Mouse (Mus musculus): ENCODE measurements around the gene Stat1. TPM values are rescaled to one million over a fixed set of nuclear protein-coding genes. Genes with fewer than 3 reads are reported as not detected.
A peak's percentile ranks its signal among the peaks of the same experiment; 100 is the strongest.

Gene Stat1
- polyA plus RNA-seq, 1 experiment: 40.8 TPM

DNA sequence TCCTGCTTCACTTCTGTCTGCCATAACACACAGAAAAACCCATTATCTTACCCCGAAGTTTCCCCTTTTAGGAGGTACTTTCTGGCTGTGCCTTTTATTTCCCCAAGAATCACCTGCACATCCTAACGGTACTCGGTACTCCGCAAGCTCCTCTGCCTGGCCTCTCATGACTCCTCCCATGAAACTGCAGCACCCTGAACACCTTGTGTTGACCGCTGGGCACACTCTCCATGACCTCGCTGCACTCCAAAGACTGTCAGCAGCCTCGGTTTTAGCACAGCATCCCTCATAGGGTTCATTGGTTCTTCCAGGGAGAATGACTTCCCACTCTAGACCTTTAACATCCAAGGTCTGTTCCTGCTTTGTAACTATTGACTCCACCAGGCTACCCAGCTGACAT is 51.5 kb downstream of the Stat1 start:
- TF ChIP-seq POLR2A (IDR thresholded peaks at IDR 0.05; ENCODE audit: low read depth, low read length): no peak
- no peak for TF ChIP-seq CTCF (conservative IDR thresholded peaks at IDR 0.05; ENCODE audit: insufficient read depth, insufficient read length, low read depth, low read length)
- H3K4me3 ChIP-seq (ENCODE audit: insufficient read depth, low read depth, low read length): no peak overlapping the region
- WGBS: 69% methylated on average over 7 of the region's 7 CpGs
- no peak for DNase-seq
- no peak overlapping the region for H3K27ac ChIP-seq (ENCODE audit: insufficient read depth, low read depth, low read length)
- H3K4me1 ChIP-seq (ENCODE audit: control insufficient read depth, insufficient read depth, low read length): peaks cover 7% of the 10 kb centered on the region; the same call in 1 of the 2 replicates
- H3K27me3 ChIP-seq (replicated peaks; ENCODE audit: control insufficient read depth, insufficient read depth, low read length): no peaks in the 10 kb centered on the region
- no peaks in the 10 kb centered on the region for H3K36me3 ChIP-seq (ENCODE audit: control insufficient read depth, insufficient read depth, low read length)

- 39% methylated on average over 8 of the region's 8 CpGs for WGBS
- Histone ChIP-seq H3K4me3 (ENCODE audit: insufficient read depth, low read depth, low read length) (no peak overlapping the region), H3K4me1 (ENCODE audit: control insufficient read depth, insufficient read depth, low read length) (peaks cover 7% of the 10 kb centered on the region; the same call in 1 of the 2 replicates), H3K27me3 (replicated peaks; ENCODE audit: control insufficient read depth, insufficient read depth, low read length) (no peaks in the 10 kb centered on the region), H3K36me3 (ENCODE audit: control insufficient read depth, insufficient read depth, low read length) (no peaks in the 10 kb centered on the region), H3K27ac (ENCODE audit: insufficient read depth, low read depth, low read length) (no peak overlapping the region)
- TF ChIP-seq POLR2A (IDR thresholded peaks at IDR 0.05; ENCODE audit: low read depth, low read length) (no peak), CTCF (conservative IDR thresholded peaks at IDR 0.05; ENCODE audit: insufficient read depth, insufficient read length, low read depth, low read length) (no peak)
- DNase-seq: no peak
These were observed 52.0 kb downstream of the Stat1 start for GRCm38 (mm10) chr1:52171271-52171670.

DNA sequence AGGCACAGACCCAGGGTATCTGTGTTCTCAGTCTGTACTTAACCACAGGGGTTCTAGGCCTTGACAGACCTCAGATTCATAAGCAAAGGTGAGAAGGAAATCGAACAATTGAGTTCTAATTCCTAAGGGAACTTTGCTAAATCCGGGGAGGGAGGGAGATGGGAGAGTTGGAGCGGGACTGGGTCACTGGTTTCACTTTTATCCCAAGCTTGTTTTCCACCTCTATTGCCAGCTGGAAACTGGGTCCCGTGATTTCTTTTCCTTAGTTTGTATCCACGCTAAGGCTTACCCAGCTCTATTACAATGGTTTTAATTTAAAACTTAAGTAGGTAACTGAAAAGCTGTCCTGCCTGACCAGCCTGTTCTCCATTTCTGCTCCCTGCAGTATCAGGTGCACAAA is 56.1 kb downstream of the Stat1 start:
- Histone ChIP-seq H3K27me3 (replicated peaks; ENCODE audit: control insufficient read depth, insufficient read depth, low read length) (no peaks in the 10 kb centered on the region), H3K36me3 (ENCODE audit: control insufficient read depth, insufficient read depth, low read length) (no peaks in the 10 kb centered on the region), H3K4me1 (ENCODE audit: control insufficient read depth, insufficient read depth, low read length) (peaks cover 11% of the 10 kb centered on the region; the same call in 1 of the 2 replicates), H3K27ac (ENCODE audit: insufficient read depth, low read depth, low read length) (no peak overlapping the region), H3K4me3 (ENCODE audit: insufficient read depth, low read depth, low read length) (no peak overlapping the region)
- no peak for DNase-seq
- TF ChIP-seq CTCF (conservative IDR thresholded peaks at IDR 0.05; ENCODE audit: insufficient read depth, insufficient read length, low read depth, low read length): no peak
- TF ChIP-seq POLR2A (IDR thresholded peaks at IDR 0.05; ENCODE audit: low read depth, low read length): no peak
- WGBS: 53% methylated on average over 5 of the region's 5 CpGs

DNA sequence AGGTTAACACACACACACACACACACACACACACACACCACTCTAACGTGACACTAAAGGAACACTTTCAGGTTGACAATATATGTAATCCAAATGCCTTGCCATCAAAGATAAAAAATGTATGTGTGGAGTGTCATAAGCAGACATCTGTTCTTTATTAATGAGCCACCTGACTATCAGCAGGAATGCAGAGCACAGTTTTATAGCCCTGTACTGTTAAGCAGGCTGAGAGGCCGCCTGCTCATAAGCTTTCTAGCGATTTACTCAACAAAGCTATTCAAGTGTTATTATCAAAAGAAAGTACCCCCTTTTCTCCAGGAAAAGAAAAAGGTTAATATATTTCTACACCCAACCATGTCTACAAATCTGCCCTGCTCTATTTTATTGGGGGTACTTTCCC is 56.7 kb downstream of the Stat1 start:
- peaks cover 11% of the 10 kb centered on the region; the same call in 1 of the 2 replicates for H3K4me1 ChIP-seq (ENCODE audit: control insufficient read depth, insufficient read depth, low read length)
- H3K27me3 ChIP-seq (replicated peaks; ENCODE audit: control insufficient read depth, insufficient read depth, low read length): no peaks in the 10 kb centered on the region
- H3K27ac ChIP-seq (ENCODE audit: insufficient read depth, low read depth, low read length): no peak overlapping the region
- DNase-seq: no peak
- WGBS: 70% methylated on average over 3 of the region's 3 CpGs
- no peak overlapping the region for H3K4me3 ChIP-seq (ENCODE audit: insufficient read depth, low read depth, low read length)
- TF ChIP-seq CTCF (conservative IDR thresholded peaks at IDR 0.05; ENCODE audit: insufficient read depth, insufficient read length, low read depth, low read length) (no peak), POLR2A (IDR thresholded peaks at IDR 0.05; ENCODE audit: low read depth, low read length) (no peak)
- no peaks in the 10 kb centered on the region for H3K36me3 ChIP-seq (ENCODE audit: control insufficient read depth, insufficient read depth, low read length)

GRCm38 (mm10) chr1:52176999-52177398 is 57.8 kb downstream of the Stat1 start:
- peaks cover 4% of the 10 kb centered on the region; the same call in 1 of the 2 replicates for H3K4me1 ChIP-seq (ENCODE audit: control insufficient read depth, insufficient read depth, low read length)
- no peaks in the 10 kb centered on the region for H3K27me3 ChIP-seq (replicated peaks; ENCODE audit: control insufficient read depth, insufficient read depth, low read length)
- TF ChIP-seq POLR2A (IDR thresholded peaks at IDR 0.05; ENCODE audit: low read depth, low read length) (no peak), CTCF (conservative IDR thresholded peaks at IDR 0.05; ENCODE audit: insufficient read depth, insufficient read length, low read depth, low read length) (no peak)
- no peak overlapping the region for H3K4me3 ChIP-seq (ENCODE audit: insufficient read depth, low read depth, low read length)
- no peak overlapping the region for H3K27ac ChIP-seq (ENCODE audit: insufficient read depth, low read depth, low read length)
- peak; percentile 79 for DNase-seq
- H3K36me3 ChIP-seq (ENCODE audit: control insufficient read depth, insufficient read depth, low read length): no peaks in the 10 kb centered on the region
- 51% methylated on average over 2 of the region's 2 CpGs for WGBS

DNA sequence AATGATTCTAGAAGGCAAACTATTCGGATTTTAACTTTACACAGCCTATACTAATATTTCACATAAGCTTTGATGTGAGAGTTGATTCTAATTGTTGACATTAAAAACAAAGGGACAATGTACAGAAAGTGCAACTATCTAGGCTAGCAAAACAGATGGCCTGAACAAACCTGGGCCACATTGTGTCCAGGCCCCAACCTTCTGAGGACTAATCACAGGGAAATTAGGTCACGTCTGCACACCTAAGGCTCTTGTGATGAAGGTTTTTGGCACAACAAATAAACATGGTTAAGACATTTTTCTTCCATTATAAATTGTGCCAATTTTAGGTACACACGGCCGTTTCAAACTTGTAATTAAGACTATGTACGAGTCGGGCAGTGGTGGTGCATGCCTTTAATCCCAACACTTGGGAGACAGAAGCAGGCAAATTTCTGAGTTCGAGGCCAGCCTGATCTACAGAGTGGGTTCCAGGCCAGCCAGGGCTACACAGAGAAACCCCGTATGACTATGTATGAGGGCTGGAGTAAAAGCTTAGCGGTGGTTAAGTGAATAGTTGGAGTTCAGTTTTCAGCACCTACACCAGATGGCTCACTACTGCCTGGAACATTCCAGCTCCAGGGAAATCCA is 60.8 kb downstream of the Stat1 start:
- Histone ChIP-seq H3K4me1 (ENCODE audit: control insufficient read depth, insufficient read depth, low read length) (peaks cover 4% of the 10 kb centered on the region; the same call in 1 of the 2 replicates), H3K27me3 (replicated peaks; ENCODE audit: control insufficient read depth, insufficient read depth, low read length) (no peaks in the 10 kb centered on the region), H3K36me3 (ENCODE audit: control insufficient read depth, insufficient read depth, low read length) (no peaks in the 10 kb centered on the region), H3K4me3 (ENCODE audit: insufficient read depth, low read depth, low read length) (no peak overlapping the region), H3K27ac (ENCODE audit: insufficient read depth, low read depth, low read length) (no peak overlapping the region)
- 92% methylated on average over 9 of the region's 9 CpGs for WGBS
- DNase-seq: no peak
- TF ChIP-seq POLR2A (IDR thresholded peaks at IDR 0.05; ENCODE audit: low read depth, low read length): no peak
- no peak for TF ChIP-seq CTCF (conservative IDR thresholded peaks at IDR 0.05; ENCODE audit: insufficient read depth, insufficient read length, low read depth, low read length)

- no peak for DNase-seq
- no peak for TF ChIP-seq POLR2A (IDR thresholded peaks at IDR 0.05; ENCODE audit: low read depth, low read length)
- Histone ChIP-seq H3K4me1 (ENCODE audit: control insufficient read depth, insufficient read depth, low read length) (peaks cover under 1% of the 10 kb centered on the region; the same call in 1 of the 2 replicates), H3K4me3 (ENCODE audit: insufficient read depth, low read depth, low read length) (no peak overlapping the region), H3K27me3 (replicated peaks; ENCODE audit: control insufficient read depth, insufficient read depth, low read length) (no peaks in the 10 kb centered on the region), H3K36me3 (ENCODE audit: control insufficient read depth, insufficient read depth, low read length) (no peaks in the 10 kb centered on the region), H3K27ac (ENCODE audit: insufficient read depth, low read depth, low read length) (no peak overlapping the region)
These were observed 62.8 kb downstream of the Stat1 start for GRCm38 (mm10) chr1:52181994-52182393.
